Mouse (Mus musculus): ENCODE measurements around the gene H2al1b.
"Not testable (repeated sequence)": the region's sequence is repeated elsewhere in the genome, so short reads cannot be mapped to it uniquely, and the experiment has no call there.

H2al1b gene

DNA sequence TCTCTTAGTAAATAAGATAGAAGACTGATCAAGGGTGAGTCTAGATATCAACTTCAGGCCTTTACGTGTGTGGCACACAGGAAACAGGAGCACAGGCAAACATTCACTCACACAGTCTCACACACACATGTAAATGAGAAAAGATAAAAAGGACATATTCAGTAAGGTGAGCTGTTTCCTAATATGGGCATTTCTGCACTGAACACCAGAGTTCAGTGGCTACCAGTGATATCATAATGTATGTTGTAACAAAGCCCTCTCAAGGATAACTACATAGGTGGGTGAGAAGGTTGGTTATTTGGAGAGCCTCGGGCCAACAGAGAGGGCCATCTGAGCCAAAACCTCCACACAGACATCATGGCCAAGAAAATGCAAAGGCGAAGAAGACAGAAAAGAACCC, at the start of gene H2al1b:
H2al1b (plus strand) TSS at position 301 of the 400 bp plus-strand sequence.
- not testable (repeated sequence) for DNase-seq (ENCODE audit: low spot score)

DNA sequence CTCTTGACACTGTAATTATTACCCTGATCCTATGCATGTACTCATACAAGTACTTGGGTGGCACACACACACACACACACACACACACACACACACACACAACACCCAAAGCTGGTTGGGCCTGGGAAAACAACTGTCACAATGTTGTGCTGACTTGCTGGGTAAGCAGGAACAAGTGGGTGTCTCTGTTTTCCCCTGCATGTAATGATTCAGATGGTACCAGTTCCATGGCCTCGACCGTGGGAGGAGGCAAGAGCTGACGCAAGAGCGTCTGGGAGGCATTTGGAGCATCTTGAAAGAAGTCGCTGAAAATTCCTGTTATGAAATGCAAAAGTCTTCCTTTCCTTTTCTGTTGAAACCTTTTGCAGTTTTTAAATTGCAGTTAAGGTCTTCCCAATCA, 48.2 kb upstream of the H2al1b start:
- DNase-seq (ENCODE audit: low spot score): no peak

DNA sequence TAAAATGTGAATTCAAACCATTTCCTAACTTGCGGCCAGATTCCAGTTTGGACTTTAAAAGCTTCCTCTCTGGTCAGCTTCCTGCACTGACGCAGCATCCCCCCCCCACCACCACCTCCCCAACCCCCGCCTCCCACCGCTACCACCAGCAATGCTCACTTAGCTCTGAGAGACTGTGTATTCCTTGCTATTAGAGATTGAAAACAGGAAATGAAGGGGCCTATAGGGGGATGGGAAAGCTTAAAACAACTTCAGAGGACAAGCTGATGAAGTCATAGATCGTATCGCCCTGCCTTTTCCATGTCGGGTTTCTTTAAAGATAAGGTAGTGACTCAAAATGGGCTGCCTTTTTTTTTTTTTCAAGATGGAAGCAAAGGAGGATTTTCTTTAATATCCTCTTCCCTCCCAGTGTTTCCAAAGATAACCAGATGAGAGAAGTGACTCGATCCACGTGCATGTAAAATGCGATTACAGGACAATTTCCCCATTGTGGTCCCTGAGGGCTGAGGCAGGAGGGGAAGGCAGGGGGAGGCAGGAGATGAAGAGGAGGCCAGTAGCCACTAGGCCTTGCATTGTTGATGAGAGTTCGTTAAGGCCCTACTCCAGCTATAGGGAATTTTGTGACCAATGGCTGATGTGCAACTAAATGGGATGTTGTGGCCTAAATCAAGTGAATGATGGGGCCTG, 47.6 kb upstream of the H2al1b start:
- no peak for DNase-seq (ENCODE audit: low spot score)

DNA sequence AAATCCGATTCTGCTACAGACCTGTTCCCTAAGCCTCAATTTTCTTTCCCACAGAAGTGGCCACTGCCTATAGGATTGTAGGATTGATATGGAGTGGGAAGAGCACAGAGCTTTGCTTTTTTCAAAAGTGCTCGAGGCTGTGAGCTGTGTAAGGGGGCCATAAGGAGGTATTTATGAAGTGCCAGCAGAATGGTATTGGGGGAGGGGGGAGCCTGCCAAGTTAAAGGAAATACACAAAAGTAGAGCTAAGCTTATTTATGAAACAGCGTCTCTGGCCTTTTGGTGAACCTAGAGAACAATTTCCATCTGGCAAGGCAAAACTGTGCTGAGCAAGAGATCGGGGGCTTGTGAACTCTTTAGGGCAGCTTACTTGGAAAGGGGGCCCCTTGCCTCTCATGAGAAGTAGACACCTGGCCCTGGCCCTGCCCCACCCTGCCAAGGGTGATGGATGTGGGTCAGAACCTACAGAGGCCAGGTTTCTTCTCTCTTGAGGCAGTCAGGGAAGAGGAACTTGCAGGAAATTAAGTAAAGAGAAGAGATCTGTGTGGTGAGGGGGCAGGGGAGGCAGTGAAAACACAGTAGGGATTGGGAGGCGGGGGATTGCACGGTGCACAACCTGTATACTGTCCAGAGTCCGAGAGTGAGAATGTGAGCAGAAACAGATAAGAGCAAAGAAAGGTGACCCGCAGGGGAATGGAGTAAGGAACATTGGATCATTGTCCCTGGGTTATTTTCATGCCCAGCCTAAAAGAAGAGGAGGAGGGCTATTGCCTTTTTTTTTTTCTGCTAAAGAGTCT, 46.5 kb upstream of the H2al1b start:
- no peak for DNase-seq (ENCODE audit: low spot score)

DNA sequence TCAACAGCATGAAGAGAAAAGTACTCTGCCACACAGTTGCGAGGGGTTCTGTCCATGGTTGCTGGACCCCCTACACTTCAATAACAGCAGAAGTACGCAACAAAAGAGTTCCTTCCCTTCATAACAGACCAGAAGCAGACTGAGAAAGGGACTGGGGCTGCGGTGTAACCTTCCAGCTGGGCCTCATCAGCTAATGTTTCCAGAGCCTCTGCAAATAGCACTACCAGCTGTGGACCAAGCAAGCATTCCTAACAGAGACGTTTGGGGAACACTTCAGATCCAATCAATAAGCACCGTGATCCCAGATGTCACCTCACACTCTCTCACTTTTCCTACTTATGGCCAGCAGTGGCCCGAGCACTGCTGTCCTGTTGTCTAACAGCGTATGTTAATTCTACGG, 37.3 kb upstream of the H2al1b start:
- no peak for DNase-seq (ENCODE audit: low spot score)

DNA sequence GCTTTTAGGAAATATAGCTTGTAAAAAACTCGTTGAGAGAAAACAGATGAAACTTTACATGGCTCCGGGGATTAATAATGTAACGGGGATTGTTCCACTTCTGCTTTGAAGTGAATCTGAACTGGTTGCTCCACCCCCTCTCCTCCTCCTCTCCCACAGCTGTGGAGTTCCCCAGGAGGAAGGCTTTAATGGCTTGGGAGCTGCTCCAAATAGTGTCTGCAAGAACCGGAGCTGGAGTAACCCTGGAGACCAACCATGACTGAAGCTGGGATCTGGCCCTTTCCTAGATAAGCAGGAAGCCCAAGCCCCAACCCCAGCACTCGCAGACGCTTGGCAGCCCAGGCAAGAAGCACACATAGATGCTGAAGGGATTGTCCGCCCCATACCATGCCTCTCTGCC, 34.4 kb upstream of the H2al1b start:
- DNase-seq (ENCODE audit: low spot score): no peak

DNA sequence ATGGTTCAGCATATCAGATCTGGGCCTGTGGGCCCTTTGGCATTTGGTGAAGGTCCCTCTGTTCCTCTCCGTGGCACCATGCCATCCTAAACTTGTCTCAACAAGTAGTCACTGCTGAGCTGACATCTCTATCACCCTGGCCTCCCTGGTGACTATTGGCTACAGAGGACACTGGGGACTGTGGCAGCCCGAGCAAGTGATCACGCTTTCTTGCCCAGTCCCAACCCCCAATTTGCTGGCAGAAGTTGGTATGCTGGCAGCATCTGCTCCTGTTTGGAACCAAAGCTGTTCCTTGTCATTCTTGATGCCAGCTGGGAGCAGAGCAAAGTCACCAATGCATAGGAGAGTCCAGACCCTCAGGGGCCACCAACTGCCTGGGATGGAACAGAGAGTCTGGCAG, 33.2 kb upstream of the H2al1b start:
- DNase-seq (ENCODE audit: low spot score): no peak

DNA sequence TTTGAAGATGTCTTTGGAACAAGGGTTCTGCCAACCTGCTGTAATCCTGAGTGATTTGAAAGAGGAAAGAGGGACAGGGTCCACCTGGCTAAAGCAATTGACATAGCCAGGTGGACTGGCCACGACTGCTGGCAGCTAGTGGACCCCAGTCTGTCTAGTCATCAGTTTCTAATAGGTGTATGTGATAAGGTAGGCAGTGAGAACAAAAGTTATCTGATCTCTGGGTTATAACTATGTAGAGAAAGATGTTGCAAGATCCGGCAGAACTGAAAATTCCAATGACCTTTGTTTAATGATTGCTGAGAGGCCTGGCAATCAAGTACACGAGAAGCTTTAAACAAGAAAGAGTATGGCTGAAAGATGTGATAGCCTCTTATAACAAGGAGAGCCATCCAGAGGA, 29.0 kb upstream of the H2al1b start:
- DNase-seq (ENCODE audit: low spot score): no peak

DNA sequence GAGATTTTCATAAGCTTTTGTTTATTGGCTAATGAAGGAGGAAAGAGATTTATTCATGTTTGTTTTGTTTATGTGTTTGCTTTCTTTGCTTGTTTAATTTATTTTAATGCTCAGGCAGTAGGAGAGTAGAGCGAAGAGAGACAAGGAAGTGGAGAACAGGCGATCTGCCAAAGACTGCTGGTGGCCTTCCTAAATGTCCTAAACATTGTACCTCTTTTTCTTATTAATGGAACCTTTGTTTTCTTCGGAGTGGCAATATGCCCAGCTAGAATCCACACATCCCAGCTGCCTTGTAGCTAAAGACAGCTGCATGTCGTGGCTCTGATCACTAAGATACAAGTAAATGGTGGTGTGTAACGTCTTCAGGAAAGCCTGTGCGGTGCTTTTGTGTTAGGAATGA, 25.1 kb upstream of the H2al1b start:
- no peak for DNase-seq (ENCODE audit: low spot score)

DNA sequence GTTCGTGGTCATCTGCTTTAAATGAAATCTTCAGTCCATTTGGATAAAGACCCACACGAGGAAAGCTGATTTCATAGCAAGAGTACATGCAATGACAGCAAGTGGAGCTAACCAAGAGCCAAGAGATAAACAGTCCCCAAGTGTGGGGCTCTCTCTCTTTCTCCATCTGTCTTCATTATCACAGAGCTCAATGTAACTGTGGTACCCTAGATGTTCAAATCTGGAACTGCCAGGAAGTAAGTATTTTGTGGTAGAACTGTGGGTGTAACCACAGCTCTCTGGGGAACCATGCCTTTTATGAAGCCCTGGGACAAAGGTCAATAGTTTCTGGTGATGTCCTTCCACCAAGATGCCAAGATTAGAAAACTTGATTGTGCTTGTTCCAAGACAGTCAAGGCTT, 21.5 kb upstream of the H2al1b start:
- no peak for DNase-seq (ENCODE audit: low spot score)

DNA sequence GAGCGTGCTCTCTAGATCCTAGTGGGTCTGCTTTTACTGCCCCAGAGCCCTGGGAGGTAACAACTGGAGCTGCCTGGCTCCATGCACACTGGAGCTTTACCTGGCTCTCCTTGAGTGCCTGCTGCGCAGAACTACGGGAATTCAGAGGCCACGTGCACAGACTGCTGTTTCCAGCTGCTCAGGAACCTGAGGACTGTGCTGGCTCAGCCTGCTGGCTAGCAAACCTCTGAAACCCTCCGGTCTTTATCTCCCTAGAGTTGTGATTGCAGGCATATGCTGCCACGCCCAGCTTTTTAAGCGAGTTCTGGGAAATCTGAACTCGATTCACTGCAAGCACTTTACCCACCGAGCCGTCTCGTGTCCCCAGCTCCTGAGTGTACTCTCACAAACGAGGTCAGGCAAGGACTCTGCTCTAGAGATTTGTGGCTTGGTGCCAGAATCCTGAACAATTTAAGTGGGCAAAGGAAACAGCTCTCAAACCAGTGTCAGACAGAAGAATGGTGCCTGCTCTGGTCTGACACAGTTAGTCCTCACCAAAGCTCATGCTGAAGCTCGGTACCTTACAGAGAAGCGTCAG, 13.8 kb upstream of the H2al1b start:
- DNase-seq (ENCODE audit: low spot score): no peak

DNA sequence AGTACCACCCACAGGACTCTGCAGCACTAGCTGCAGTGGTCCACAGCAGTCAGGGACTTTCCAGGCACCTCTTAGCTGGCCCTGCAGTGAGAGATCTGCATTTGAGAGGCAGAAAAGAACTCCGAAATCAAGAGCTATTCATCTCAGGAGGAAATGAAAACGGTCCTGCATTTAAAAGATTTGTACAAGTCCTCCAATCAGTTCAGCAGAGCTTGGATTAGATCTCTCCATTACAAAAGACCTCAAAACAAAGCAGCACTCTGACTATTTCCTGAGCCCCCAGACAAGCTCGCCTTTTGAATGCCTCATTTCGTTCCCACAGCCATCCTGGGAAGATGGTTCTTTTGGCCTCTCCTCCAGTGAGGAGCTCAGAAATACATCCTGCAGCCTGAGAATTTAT, 13.0 kb upstream of the H2al1b start:
- no peak for DNase-seq (ENCODE audit: low spot score)

DNA sequence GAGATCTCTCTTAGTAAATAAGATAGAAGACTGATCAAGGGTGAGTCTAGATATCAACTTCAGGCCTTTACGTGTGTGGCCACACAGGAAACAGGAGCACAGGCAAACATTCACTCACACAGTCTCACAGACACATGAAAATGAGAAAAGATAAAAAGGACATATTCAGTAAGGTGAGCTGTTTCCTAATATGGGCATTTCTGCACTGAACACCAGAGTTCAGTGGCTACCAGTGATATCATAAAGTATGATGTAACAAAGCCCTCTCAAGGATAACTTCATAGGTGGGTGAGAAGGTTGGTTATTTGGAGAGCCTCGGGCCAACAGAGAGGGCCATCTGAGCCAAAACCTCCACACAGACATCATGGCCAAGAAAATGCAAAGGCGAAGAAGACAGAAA, 3.3 kb upstream of the H2al1b start, which contains the start of gene H2al1a:
H2al1a (plus strand) TSS at position 301 of the 400 bp plus-strand sequence.
- DNase-seq (ENCODE audit: low spot score): not testable (repeated sequence)

DNA sequence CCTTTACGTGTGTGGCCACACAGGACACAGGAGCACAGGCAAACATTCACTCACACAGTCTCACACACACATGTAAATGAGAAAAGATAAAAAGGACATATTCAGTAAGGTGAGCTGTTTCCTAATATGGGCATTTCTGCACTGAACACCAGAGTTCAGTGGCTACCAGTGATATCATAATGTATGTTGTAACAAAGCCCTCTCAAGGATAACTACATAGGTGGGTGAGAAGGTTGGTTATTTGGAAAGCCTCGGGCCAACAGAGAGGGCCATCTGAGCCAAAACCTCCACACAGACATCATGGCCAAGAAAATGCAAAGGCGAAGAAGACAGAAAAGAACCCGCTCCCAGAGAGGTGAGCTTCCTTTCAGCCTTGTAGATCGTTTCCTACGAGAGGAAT, 3.1 kb downstream of the H2al1b start, which contains the start of gene H2al1c:
H2al1c (plus strand) TSS at position 301 of the 400 bp plus-strand sequence.
- DNase-seq (ENCODE audit: low spot score): not testable (repeated sequence)

DNA sequence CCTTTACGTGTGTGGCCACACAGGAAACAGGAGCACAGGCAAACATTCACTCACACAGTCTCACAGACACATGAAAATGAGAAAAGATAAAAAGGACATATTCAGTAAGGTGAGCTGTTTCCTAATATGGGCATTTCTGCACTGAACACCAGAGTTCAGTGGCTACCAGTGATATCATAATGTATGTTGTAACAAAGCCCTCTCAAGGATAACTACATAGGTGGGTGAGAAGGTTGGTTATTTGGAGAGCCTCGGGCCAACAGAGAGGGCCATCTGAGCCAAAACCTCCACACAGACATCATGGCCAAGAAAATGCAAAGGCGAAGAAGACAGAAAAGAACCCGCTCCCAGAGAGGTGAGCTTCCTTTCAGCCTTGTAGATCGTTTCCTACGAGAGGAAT, 6.3 kb downstream of the H2al1b start, which contains the start of gene H2al1d:
H2al1d (plus strand) TSS at position 301 of the 400 bp plus-strand sequence.
- not testable (repeated sequence) for DNase-seq (ENCODE audit: low spot score)

DNA sequence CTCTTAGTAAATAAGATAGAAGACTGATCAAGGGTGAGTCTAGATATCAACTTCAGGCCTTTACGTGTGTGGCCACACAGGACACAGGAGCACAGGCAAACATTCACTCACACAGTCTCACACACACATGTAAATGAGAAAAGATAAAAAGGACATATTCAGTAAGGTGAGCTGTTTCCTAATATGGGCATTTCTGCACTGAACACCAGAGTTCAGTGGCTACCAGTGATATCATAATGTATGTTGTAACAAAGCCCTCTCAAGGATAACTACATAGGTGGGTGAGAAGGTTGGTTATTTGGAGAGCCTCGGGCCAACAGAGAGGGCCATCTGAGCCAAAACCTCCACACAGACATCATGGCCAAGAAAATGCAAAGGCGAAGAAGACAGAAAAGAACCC, 9.4 kb downstream of the H2al1b start, which contains the start of gene H2al1e:
H2al1e (plus strand) TSS at position 301 of the 400 bp plus-strand sequence.
- DNase-seq (ENCODE audit: low spot score): not testable (repeated sequence)

DNA sequence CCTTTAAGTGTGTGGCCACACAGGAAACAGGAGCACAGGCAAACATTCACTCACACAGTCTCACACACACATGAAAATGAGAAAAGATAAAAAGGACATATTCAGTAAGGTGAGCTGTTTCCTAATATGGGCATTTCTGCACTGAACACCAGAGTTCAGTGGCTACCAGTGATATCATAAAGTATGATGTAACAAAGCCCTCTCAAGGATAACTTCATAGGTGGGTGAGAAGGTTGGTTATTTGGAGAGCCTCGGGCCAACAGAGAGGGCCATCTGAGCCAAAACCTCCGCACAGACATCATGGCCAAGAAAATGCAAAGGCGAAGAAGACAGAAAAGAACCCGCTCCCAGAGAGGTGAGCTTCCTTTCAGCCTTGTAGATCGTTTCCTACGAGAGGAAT, 12.6 kb downstream of the H2al1b start, which contains the start of gene H2al1f:
H2al1f (plus strand) TSS at position 301 of the 400 bp plus-strand sequence.
- not testable (repeated sequence) for DNase-seq (ENCODE audit: low spot score)

DNA sequence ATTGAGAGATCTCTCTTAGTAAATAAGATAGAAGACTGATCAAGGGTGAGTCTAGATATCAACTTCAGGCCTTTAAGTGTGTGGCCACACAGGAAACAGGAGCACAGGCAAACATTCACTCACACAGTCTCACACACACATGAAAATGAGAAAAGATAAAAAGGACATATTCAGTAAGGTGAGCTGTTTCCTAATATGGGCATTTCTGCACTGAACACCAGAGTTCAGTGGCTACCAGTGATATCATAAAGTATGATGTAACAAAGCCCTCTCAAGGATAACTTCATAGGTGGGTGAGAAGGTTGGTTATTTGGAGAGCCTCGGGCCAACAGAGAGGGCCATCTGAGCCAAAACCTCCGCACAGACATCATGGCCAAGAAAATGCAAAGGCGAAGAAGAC, 15.7 kb downstream of the H2al1b start, which contains the start of gene H2al1g:
H2al1g (plus strand) TSS at position 301 of the 400 bp plus-strand sequence.
- not testable (repeated sequence) for DNase-seq (ENCODE audit: low spot score)

DNA sequence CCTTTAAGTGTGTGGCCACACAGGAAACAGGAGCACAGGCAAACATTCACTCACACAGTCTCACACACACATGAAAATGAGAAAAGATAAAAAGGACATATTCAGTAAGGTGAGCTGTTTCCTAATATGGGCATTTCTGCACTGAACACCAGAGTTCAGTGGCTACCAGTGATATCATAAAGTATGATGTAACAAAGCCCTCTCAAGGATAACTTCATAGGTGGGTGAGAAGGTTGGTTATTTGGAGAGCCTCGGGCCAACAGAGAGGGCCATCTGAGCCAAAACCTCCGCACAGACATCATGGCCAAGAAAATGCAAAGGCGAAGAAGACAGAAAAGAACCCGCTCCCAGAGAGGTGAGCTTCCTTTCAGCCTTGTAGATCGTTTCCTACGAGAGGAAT, 19.0 kb downstream of the H2al1b start, which contains the start of gene H2al1h:
H2al1h (plus strand) TSS at position 301 of the 400 bp plus-strand sequence.
- DNase-seq (ENCODE audit: low spot score): not testable (repeated sequence)

DNA sequence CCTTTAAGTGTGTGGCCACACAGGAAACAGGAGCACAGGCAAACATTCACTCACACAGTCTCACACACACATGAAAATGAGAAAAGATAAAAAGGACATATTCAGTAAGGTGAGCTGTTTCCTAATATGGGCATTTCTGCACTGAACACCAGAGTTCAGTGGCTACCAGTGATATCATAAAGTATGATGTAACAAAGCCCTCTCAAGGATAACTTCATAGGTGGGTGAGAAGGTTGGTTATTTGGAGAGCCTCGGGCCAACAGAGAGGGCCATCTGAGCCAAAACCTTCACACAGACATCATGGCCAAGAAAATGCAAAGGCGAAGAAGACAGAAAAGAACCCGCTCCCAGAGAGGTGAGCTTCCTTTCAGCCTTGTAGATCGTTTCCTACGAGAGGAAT, 22.1 kb downstream of the H2al1b start, which contains the start of gene H2al1i:
H2al1i (plus strand) TSS at position 301 of the 400 bp plus-strand sequence.
- not testable (repeated sequence) for DNase-seq (ENCODE audit: low spot score)

DNA sequence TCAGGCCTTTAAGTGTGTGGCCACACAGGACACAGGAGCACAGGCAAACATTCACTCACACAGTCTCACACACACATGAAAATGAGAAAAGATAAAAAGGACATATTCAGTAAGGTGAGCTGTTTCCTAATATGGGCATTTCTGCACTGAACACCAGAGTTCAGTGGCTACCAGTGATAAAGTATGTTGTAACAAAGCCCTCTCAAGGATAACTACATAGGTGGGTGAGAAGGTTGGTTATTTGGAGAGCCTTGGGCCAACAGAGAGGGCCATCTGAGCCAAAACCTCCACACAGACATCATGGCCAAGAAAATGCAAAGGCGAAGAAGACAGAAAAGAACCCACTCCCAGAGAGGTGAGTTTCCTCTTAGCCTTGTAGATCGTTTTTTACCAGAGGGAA, 25.3 kb downstream of the H2al1b start, which contains the start of gene H2al1j:
H2al1j (plus strand) TSS at position 301 of the 400 bp plus-strand sequence.
- DNase-seq (ENCODE audit: low spot score): not testable (repeated sequence)

DNA sequence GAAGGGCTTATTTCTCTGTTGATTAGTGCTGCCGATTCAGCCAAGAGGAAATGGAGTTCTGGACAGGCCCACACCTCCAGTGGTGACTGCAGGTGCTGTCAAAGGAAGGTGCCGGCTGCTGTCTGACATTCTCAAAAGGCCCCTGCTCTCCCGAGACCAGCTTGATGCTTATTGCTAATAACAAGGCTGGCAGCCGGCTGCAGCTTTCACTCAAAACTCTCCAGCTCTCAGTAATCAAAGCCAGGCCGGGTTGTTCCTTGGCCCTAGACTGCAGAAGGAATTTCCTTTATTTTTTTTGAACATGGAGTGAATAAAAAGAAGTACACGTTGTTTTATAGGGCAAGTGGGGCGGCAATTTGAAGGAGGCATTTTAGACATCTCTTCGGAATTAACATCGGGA, 43.5 kb downstream of the H2al1b start:
- DNase-seq (ENCODE audit: low spot score): no peak

Measured in ovary, postnatal 36 days (tissue).